Mouse (Mus musculus) small intestine, adult 2 months (tissue): Measurements from ENCODE around the gene Bcas2.

Experiments used
- CTCF ChIP-seq: fragments of 200-500 bp; IDR thresholded peaks from 2 replicates; pipeline ENCODE4 v1.5.1; 2012; ENCODE audit warnings: low read depth, mild to moderate bottlenecking, control low read depth, inconsistent platforms, low read length, moderate library complexity, mixed read lengths; ENCODE audit not compliant: insufficient replicate concordance, insufficient read length; ENCODE audit errors: extremely low read depth
- POLR2A ChIP-seq: fragments of 200-500 bp; IDR thresholded peaks from 2 replicates; pipeline ENCODE4 v1.6.1; 2012; ENCODE audit warnings: low read depth, mild to moderate bottlenecking, control low read depth, inconsistent platforms, low read length, moderate library complexity

GRCm38 (mm10) chr3:103213537-103213936 lies 42.1 kb downstream of the Bcas2 start:
- no peak for TF ChIP-seq CTCF
- TF ChIP-seq POLR2A: no peak
